Mouse (Mus musculus): ENCODE results near the gene Rcn3.

- TF ChIP-seq GATA1 (IDR thresholded peaks at IDR 0.05; ENCODE audit: borderline replicate concordance, low read length) (no peak), FLI1 (IDR thresholded peaks at IDR 0.05; ENCODE audit: low read length) (no peak)
Measured at GRCm38 (mm10) chr7:45126147-45126843, 34.3 kb upstream of the Rcn3 start.

All from megakaryocyte, embryonic 14.5 days (primary cell).